Mouse (Mus musculus): Measurements from ENCODE around the gene Foxn3. TPM values are rescaled to one million over a fixed set of nuclear protein-coding genes. Genes with fewer than 3 reads are reported as not detected.
"Not testable (repeated sequence)": the region's sequence is repeated elsewhere in the genome, so short reads cannot be mapped to it uniquely, and the experiment has no call there.

Gene Foxn3
- polyA plus RNA-seq, 1 experiment, result 71.3 TPM

DNA sequence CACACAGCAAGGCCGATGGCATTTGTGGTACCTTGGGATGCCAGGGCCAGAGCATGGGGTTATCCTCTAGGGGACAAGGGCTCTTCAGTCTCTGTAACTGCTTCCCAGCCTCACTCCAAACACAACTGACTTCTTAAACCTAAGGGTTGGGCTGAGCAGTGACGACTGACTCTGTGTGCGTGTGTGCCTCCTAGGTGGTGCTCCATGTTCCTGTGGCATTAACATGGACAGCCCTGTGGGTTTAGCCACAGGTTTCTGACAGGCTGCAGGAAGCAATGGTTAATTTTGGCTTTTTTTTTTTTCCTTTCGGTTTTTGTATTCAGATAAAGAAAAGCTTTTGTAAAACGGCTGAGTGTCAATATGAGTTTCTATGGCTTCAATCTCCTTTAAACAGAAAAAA lies 367.7 kb downstream of the Foxn3 start:
- Histone ChIP-seq H3K36me3 (ENCODE audit: control insufficient read depth, insufficient read depth, low read length) (peaks cover 17% of the 10 kb centered on the region), H3K4me1 (replicated peaks; ENCODE audit: control insufficient read depth, insufficient read depth, low read length) (no peaks in the 10 kb centered on the region), H3K27me3 (ENCODE audit: control insufficient read depth, insufficient read depth, low read length) (no peaks in the 10 kb centered on the region), H3K27ac (ENCODE audit: control insufficient read depth, insufficient read depth, low read length) (no peak overlapping the region), H3K4me3 (ENCODE audit: control insufficient read depth, insufficient read depth, low read length) (no peak overlapping the region)
- TF ChIP-seq POLR2A (IDR thresholded peaks at IDR 0.05; ENCODE audit: control insufficient read depth, extremely low read depth, insufficient read depth, low read length, poor library complexity), result no peak
- no peak for TF ChIP-seq CTCF (IDR thresholded peaks at IDR 0.05; ENCODE audit: borderline replicate concordance, control insufficient read depth, extremely low read depth, insufficient read depth, low read length, poor library complexity)
- no peak for DNase-seq
- 51% methylated on average over 5 of the region's 5 CpGs for WGBS

DNA sequence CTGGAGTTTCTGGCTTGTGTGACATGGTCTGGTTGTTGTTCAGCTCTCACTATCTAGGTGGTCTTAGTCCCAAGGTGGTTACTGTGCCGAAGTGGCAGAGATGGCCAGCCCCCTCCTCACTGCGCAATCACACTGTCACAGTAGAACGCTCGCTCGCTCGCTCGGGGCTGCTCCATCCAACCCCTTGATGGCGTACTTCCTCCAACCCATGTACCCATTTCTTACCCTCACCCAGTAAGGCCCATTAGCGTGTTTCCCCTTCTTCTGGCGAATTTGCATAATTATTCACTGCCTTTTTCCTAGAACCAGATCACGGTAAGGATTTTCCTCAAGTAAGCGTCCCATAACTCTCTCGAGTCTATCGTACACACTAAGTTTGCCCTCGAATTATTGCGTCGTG lies 369.3 kb downstream of the Foxn3 start:
- DNase-seq; H3K27me3 ChIP-seq (ENCODE audit: control insufficient read depth, insufficient read depth, low read length); H3K4me1 ChIP-seq (replicated peaks; ENCODE audit: control insufficient read depth, insufficient read depth, low read length); H3K27ac ChIP-seq (ENCODE audit: control insufficient read depth, insufficient read depth, low read length); H3K4me3 ChIP-seq (ENCODE audit: control insufficient read depth, insufficient read depth, low read length): not testable (repeated sequence)
- 97% methylated on average over 17 of the region's 17 CpGs for WGBS
- peaks cover 17% of the 10 kb centered on the region for H3K36me3 ChIP-seq (ENCODE audit: control insufficient read depth, insufficient read depth, low read length)

DNA sequence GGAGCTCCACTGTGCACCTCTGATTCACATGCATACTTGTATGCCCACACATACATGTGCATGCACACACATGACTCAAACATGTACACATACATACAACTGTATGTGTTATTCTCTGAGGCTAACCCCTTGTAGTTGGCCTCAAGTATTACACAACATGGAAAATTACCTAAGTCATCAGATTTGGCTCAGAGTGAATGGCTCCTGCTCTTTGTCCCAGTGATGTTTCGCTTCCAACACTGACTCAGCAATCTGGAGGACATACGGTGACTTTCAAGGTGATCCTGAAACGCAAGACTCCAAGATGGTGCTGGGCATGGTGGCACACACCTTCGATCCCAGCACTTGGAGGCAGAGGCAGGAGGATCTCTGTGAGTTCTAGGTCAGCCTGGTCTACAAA lies 375.7 kb downstream of the Foxn3 start:
- no peaks in the 10 kb centered on the region for H3K4me1 ChIP-seq (replicated peaks; ENCODE audit: control insufficient read depth, insufficient read depth, low read length)
- H3K36me3 ChIP-seq (ENCODE audit: control insufficient read depth, insufficient read depth, low read length), result no peaks in the 10 kb centered on the region
- H3K4me3 ChIP-seq (ENCODE audit: control insufficient read depth, insufficient read depth, low read length), result no peak overlapping the region
- no peaks in the 10 kb centered on the region for H3K27me3 ChIP-seq (ENCODE audit: control insufficient read depth, insufficient read depth, low read length)
- WGBS, result 97% methylated on average over 4 of the region's 4 CpGs
- DNase-seq, result no peak
- no peak overlapping the region for H3K27ac ChIP-seq (ENCODE audit: control insufficient read depth, insufficient read depth, low read length)
- no peak for TF ChIP-seq CTCF (IDR thresholded peaks at IDR 0.05; ENCODE audit: borderline replicate concordance, control insufficient read depth, extremely low read depth, insufficient read depth, low read length, poor library complexity)
- no peak for TF ChIP-seq POLR2A (IDR thresholded peaks at IDR 0.05; ENCODE audit: control insufficient read depth, extremely low read depth, insufficient read depth, low read length, poor library complexity)

DNA sequence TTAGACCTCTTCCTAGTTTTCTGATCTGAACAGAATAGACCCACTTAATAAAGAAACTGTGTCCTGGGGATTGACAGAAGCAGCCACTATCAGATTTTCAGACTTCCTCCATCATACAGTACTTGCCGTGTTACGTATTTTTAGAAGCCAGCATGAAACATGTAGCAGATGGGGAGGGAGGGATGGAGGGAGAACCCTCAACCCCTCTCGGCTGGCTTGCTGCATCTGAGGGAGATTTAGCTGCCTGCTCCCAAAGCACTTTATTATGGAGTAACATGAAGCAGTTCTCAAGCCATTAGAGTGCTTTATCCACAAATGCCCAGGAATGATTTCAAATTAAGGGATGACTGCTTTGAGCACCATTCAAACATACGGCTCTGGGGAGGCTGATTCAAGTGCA lies 377.1 kb downstream of the Foxn3 start:
- H3K36me3 ChIP-seq (ENCODE audit: control insufficient read depth, insufficient read depth, low read length), result no peaks in the 10 kb centered on the region
- no peak overlapping the region for H3K27ac ChIP-seq (ENCODE audit: control insufficient read depth, insufficient read depth, low read length)
- no peak for TF ChIP-seq POLR2A (IDR thresholded peaks at IDR 0.05; ENCODE audit: control insufficient read depth, extremely low read depth, insufficient read depth, low read length, poor library complexity)
- TF ChIP-seq CTCF (IDR thresholded peaks at IDR 0.05; ENCODE audit: borderline replicate concordance, control insufficient read depth, extremely low read depth, insufficient read depth, low read length, poor library complexity), result no peak
- 87% methylated on average over 4 of the region's 4 CpGs for WGBS
- H3K4me1 ChIP-seq (replicated peaks; ENCODE audit: control insufficient read depth, insufficient read depth, low read length), result no peaks in the 10 kb centered on the region
- H3K27me3 ChIP-seq (ENCODE audit: control insufficient read depth, insufficient read depth, low read length), result no peaks in the 10 kb centered on the region
- DNase-seq, result no peak
- H3K4me3 ChIP-seq (ENCODE audit: control insufficient read depth, insufficient read depth, low read length), result no peak overlapping the region

DNA sequence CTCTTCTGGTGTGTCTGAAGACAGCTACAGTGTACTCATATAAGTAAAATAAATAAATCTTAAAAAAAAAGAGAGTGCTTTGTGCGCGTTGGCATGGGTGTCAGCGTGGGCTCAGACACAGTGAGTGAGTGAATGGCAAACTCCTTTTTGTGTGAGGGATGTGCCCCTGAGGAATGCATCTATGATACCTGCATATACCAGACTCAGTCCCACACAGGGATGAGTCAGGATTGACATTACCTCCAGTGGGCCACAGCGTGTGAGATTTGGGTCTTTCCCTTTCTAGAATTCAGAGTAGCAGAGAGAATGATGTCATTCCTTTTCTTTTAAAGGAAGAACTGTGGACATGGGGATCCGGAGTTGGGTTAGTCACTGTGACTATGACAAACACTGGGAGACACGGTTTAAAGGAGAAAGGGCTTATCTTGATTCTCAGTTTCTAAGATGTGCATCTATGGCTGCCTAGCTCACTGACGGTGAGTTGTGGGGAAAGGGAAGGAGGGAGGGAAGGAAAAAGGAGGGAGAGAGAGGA lies 380.1 kb downstream of the Foxn3 start:
- 94% methylated on average over 7 of the region's 7 CpGs for WGBS
- Histone ChIP-seq H3K36me3 (ENCODE audit: control insufficient read depth, insufficient read depth, low read length) (no peaks in the 10 kb centered on the region), H3K27me3 (ENCODE audit: control insufficient read depth, insufficient read depth, low read length) (no peaks in the 10 kb centered on the region), H3K4me3 (ENCODE audit: control insufficient read depth, insufficient read depth, low read length) (no peak overlapping the region), H3K4me1 (replicated peaks; ENCODE audit: control insufficient read depth, insufficient read depth, low read length) (no peaks in the 10 kb centered on the region), H3K27ac (ENCODE audit: control insufficient read depth, insufficient read depth, low read length) (no peak overlapping the region)
- TF ChIP-seq POLR2A (IDR thresholded peaks at IDR 0.05; ENCODE audit: control insufficient read depth, extremely low read depth, insufficient read depth, low read length, poor library complexity), result no peak
- no peak for TF ChIP-seq CTCF (IDR thresholded peaks at IDR 0.05; ENCODE audit: borderline replicate concordance, control insufficient read depth, extremely low read depth, insufficient read depth, low read length, poor library complexity)
- no peak for DNase-seq

DNA sequence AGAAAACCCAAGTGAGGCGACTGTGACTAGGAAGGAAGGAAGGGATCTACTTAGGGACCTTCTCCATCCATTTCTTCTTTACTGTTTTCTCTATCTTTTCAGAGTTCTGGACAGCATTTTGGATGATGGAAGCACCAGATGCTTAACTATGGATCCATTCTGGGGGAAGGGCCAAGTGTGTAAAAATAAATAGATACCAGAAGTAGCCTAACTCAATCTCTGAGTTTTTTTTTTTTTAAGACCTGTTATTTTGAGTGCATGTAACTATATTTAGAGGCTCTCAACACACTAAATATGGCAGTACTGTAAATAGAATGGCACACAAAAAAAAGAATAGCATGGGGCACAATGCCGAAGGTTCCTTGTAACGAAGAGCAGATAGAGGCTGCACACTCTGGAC lies 381.0 kb downstream of the Foxn3 start:
- no peaks in the 10 kb centered on the region for H3K27me3 ChIP-seq (ENCODE audit: control insufficient read depth, insufficient read depth, low read length)
- H3K4me1 ChIP-seq (replicated peaks; ENCODE audit: control insufficient read depth, insufficient read depth, low read length), result no peaks in the 10 kb centered on the region
- DNase-seq, result no peak
- TF ChIP-seq POLR2A (IDR thresholded peaks at IDR 0.05; ENCODE audit: control insufficient read depth, extremely low read depth, insufficient read depth, low read length, poor library complexity) (no peak), CTCF (IDR thresholded peaks at IDR 0.05; ENCODE audit: borderline replicate concordance, control insufficient read depth, extremely low read depth, insufficient read depth, low read length, poor library complexity) (no peak)
- no peak overlapping the region for H3K4me3 ChIP-seq (ENCODE audit: control insufficient read depth, insufficient read depth, low read length)
- 98% methylated on average over 3 of the region's 3 CpGs for WGBS
- no peak overlapping the region for H3K27ac ChIP-seq (ENCODE audit: control insufficient read depth, insufficient read depth, low read length)
- H3K36me3 ChIP-seq (ENCODE audit: control insufficient read depth, insufficient read depth, low read length), result no peaks in the 10 kb centered on the region

DNA sequence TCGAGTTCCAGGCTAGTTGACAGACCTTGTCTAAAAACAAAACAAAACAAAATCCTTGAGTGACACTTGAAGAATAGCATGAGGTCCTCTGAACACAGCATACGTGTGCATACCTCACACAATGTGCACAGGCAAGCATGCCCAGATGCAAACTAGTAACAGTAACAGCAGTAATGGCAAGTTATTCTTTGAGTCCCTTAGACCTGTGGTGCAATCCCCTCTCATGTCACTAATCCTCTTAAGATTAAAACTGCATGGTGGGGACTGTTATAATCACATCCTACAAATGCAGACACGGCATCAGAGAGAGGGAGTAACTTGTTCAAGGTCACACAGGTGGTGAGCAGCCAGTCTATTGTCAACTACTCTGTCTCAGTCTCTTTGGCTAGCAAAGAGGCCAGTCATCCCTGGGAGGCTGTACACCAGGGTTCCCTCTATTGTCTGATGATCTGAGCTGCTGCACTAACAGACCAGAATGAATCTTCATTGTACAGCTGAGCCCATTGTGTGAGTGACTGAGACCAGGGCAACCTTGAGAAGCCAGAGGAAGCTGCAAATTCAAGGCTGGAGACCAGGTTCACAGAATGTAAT lies 383.1 kb downstream of the Foxn3 start:
- Histone ChIP-seq H3K4me1 (replicated peaks; ENCODE audit: control insufficient read depth, insufficient read depth, low read length) (no peaks in the 10 kb centered on the region), H3K27ac (ENCODE audit: control insufficient read depth, insufficient read depth, low read length) (no peak overlapping the region)
- no peak for DNase-seq

More for the DNA sequence above, 383.1 kb downstream of the Foxn3 start:
- Histone ChIP-seq H3K36me3 (ENCODE audit: control insufficient read depth, insufficient read depth, low read length) (no peaks in the 10 kb centered on the region), H3K4me3 (ENCODE audit: control insufficient read depth, insufficient read depth, low read length) (no peak overlapping the region), H3K27me3 (ENCODE audit: control insufficient read depth, insufficient read depth, low read length) (no peaks in the 10 kb centered on the region)
- WGBS, result 97% methylated on average over 3 of the region's 3 CpGs
- TF ChIP-seq POLR2A (IDR thresholded peaks at IDR 0.05; ENCODE audit: control insufficient read depth, extremely low read depth, insufficient read depth, low read length, poor library complexity) (no peak), CTCF (IDR thresholded peaks at IDR 0.05; ENCODE audit: borderline replicate concordance, control insufficient read depth, extremely low read depth, insufficient read depth, low read length, poor library complexity) (no peak)

All from thymus, adult 2 months (tissue).